In the genomic region with DNA sequence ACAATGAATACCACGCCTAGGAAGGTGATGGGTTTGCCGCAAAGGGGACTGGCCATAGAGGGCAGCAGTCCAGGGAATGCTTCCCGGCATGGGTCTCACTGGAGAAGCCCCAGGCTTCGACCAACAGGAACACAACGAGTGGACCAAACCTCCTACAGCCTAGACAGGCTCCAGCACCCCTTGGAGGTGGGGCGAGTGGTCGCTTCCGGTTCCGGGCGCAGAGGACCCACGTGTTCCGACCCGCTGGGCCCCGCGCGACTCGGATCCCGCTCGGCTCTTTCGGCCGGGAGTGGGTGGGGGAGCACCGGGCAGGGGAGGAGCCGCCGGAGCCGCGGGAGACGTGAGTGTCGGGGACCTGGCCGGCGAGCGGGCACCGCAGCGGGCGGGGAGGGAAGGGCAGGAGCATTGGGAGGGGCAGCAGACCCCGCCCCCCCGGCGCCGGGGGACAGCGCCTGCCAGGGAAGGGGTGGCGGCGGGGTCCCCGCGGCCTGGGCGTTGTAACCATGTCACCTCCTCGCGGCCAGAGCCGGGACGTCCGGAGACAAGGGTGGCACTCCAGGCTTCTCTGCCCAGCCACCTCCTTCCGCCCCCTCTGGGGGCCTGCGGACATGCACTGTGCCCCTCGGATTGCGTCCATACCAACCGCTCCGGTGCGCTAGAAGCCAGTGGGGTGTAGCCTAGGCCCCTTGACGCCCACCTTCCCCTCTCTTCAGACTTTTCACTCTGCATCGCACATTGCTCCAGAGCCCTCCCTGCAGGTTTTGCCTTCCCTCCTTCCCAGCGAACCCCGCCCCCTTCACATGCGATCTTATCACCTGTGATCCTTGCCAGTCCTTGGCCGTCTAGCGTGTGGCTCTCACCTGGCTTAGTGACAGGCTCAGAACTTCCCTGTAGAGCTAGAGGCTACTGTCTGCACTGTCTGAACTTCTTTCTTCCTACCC, we compare ENCODE assay signal across 8 mouse cellular contexts. TPM values are rescaled to one million over a fixed set of nuclear protein-coding genes. Genes with fewer than 3 reads are reported as not detected.
DNase-seq lines count a peak whose midpoint lies in the region; ATAC-seq and TF ChIP-seq lines count a peak whose summit lies in the region.

A gene (plus strand): TSS at position 219 of the 941 bp plus-strand sequence.

- no peaks in the 10 kb centered on the region for H3K9me3 ChIP-seq in ES-Bruce4 (replicated peaks; ENCODE audit: control insufficient read depth, insufficient read depth, low read length, poor library complexity, severe bottlenecking)
- H3K9me3 ChIP-seq in forebrain, embryonic 13.5 days (replicated peaks): no peaks in the 10 kb centered on the region
- H3K9me3 ChIP-seq in liver, embryonic 16.5 days (replicated peaks; ENCODE audit: control insufficient read depth, low read length): no peaks in the 10 kb centered on the region
- H3K9me3 ChIP-seq in neural tube, embryonic 12.5 days: no peaks in the 10 kb centered on the region
- no peaks in the 10 kb centered on the region for H3K9me3 ChIP-seq in stomach, postnatal 0 days (ENCODE audit: control insufficient read depth, low read length)

- H3K4me3 ChIP-seq in ES-Bruce4 (ENCODE audit: low read depth, low read length): peak within 1 kb of the TSS; percentile 59
- peak within 1 kb of the TSS; percentile 82 for H3K4me3 ChIP-seq in forebrain, embryonic 13.5 days
- peak within 1 kb of the TSS; percentile 69 for H3K4me3 ChIP-seq in liver, embryonic 16.5 days (ENCODE audit: low read depth, low read length)
- peak within 1 kb of the TSS; percentile 78 for H3K4me3 ChIP-seq in neural tube, embryonic 12.5 days
- H3K4me3 ChIP-seq in stomach, postnatal 0 days (ENCODE audit: low read depth, low read length): peak within 1 kb of the TSS; percentile 76

- H3K4me2 ChIP-seq in forebrain, embryonic 13.5 days: peak within 1 kb of the TSS; percentile 82
- peak within 1 kb of the TSS; percentile 67 for H3K4me2 ChIP-seq in liver, embryonic 16.5 days (ENCODE audit: low read depth, low read length)
- peak within 1 kb of the TSS; percentile 78 for H3K4me2 ChIP-seq in neural tube, embryonic 12.5 days (replicated peaks)
- peak within 1 kb of the TSS; percentile 83 for H3K4me2 ChIP-seq in stomach, postnatal 0 days (replicated peaks; ENCODE audit: low read depth)

- H3K9ac ChIP-seq in ES-Bruce4 (ENCODE audit: low read depth, poor library complexity, severe bottlenecking): peak within 1 kb of the TSS; percentile 72
- peak within 1 kb of the TSS; percentile 84 for H3K9ac ChIP-seq in forebrain, embryonic 13.5 days
- peak within 1 kb of the TSS; percentile 66 for H3K9ac ChIP-seq in liver, embryonic 16.5 days (ENCODE audit: low read depth, low read length)
- peak within 1 kb of the TSS; percentile 83 for H3K9ac ChIP-seq in neural tube, embryonic 12.5 days
- H3K9ac ChIP-seq in stomach, postnatal 0 days (ENCODE audit: low read length): peak within 1 kb of the TSS; percentile 79

- no peak for TF ChIP-seq POLR2A in ES-Bruce4 (IDR thresholded peaks at IDR 0.05; ENCODE audit: insufficient read depth, low read length)

- H3K27me3 ChIP-seq in ES-Bruce4 (ENCODE audit: control insufficient read depth, insufficient read depth, low read length, poor library complexity, severe bottlenecking): no peaks in the 10 kb centered on the region
- H3K27me3 ChIP-seq in forebrain, embryonic 13.5 days: no peaks in the 10 kb centered on the region
- no peaks in the 10 kb centered on the region for H3K27me3 ChIP-seq in liver, embryonic 16.5 days (ENCODE audit: control insufficient read depth, insufficient read depth, low read depth, low read length)
- no peaks in the 10 kb centered on the region for H3K27me3 ChIP-seq in neural tube, embryonic 12.5 days (replicated peaks)
- no peaks in the 10 kb centered on the region for H3K27me3 ChIP-seq in stomach, postnatal 0 days (ENCODE audit: control insufficient read depth, insufficient read depth, low read length)

- TF ChIP-seq CTCF in ES-Bruce4 (IDR thresholded peaks at IDR 0.05; ENCODE audit: low read depth, low read length): peak; percentile 26
- TF ChIP-seq CTCF in stomach, postnatal 0 days (IDR thresholded peaks at IDR 0.05; ENCODE audit: low read depth): peak; percentile 60

- intact Hi-C loops in heart, postnatal 10 days (cut with DNase I): loop anchor here (5.0 kb wide), 1 partner anchor 75 kb away; no protein-coding TSS in a partner anchor

- under 1% methylated on average over 42 of the region's 63 CpGs for WGBS in forebrain, embryonic 13.5 days
- under 1% methylated on average over 57 of the region's 63 CpGs for WGBS in liver, embryonic 16.5 days (ENCODE audit: insufficient replicate concordance)
- under 1% methylated on average over 63 of the region's 63 CpGs for WGBS in neural tube, embryonic 12.5 days
- WGBS in stomach, postnatal 0 days: under 1% methylated on average over 33 of the region's 63 CpGs

- H3K4me1 ChIP-seq in ES-Bruce4 (ENCODE audit: control insufficient read depth, insufficient read depth, low read length): no peaks in the 10 kb centered on the region
- H3K4me1 ChIP-seq in forebrain, embryonic 13.5 days: peaks cover 20% of the 10 kb centered on the region
- H3K4me1 ChIP-seq in liver, embryonic 16.5 days (ENCODE audit: control insufficient read depth, low read depth, low read length): peaks cover 3% of the 10 kb centered on the region
- H3K4me1 ChIP-seq in neural tube, embryonic 12.5 days: peaks cover 11% of the 10 kb centered on the region
- no peaks in the 10 kb centered on the region for H3K4me1 ChIP-seq in stomach, postnatal 0 days (replicated peaks; ENCODE audit: control insufficient read depth, insufficient read depth)

- no peak for TF ChIP-seq EP300 in ES-Bruce4 (IDR thresholded peaks at IDR 0.05; ENCODE audit: insufficient read depth, low read depth, low read length)
- TF ChIP-seq EP300 in stomach, postnatal 0 days (optimal IDR thresholded peaks at IDR 0.05): no peak

- peak within 1 kb of the TSS; percentile 33; the same call in 1 of the 2 replicates for H3K27ac ChIP-seq in ES-Bruce4 (ENCODE audit: insufficient read depth, low read length)
- H3K27ac ChIP-seq in forebrain, embryonic 13.5 days: peak within 1 kb of the TSS; percentile 25; the same call in 1 of the 2 replicates
- H3K27ac ChIP-seq in liver, embryonic 16.5 days (ENCODE audit: low read length): no peak within 1 kb of the TSS
- peak within 1 kb of the TSS; percentile 33; the same call in 1 of the 2 replicates for H3K27ac ChIP-seq in neural tube, embryonic 12.5 days
- peak within 1 kb of the TSS; percentile 73 for H3K27ac ChIP-seq in stomach, postnatal 0 days (replicated peaks)

- DNase-seq in c-Kit-positive CD71-positive TER-119-positive erythroid progenitor cells, embryonic 14.5 days (ENCODE audit: low spot score): peak; percentile 19
- peak; percentile 92 to 94 for DNase-seq in heart, postnatal 10 days
- DNase-seq in kidney, postnatal 4 days: peak; percentile 91 to 95
- peak; percentile 88 for DNase-seq in stomach, postnatal 0 days (ENCODE audit: low spot score)

- peak; percentile 98 for ATAC-seq in forebrain, embryonic 13.5 days
- peak; percentile 87 for ATAC-seq in liver, embryonic 16.5 days (ENCODE audit: low read depth)
- peak; percentile 99 for ATAC-seq in neural tube, embryonic 12.5 days (ENCODE audit: low FRiP score, low read depth)
- peak; percentile 98 for ATAC-seq in stomach, postnatal 0 days (ENCODE audit: low FRiP score, low TSS enrichment)

- peaks cover 31% of the 10 kb centered on the region for H3K36me3 ChIP-seq in ES-Bruce4 (ENCODE audit: control insufficient read depth, insufficient read depth, low read length, poor library complexity, severe bottlenecking)
- no peaks in the 10 kb centered on the region for H3K36me3 ChIP-seq in forebrain, embryonic 13.5 days (ENCODE audit: poor library complexity, severe bottlenecking)
- H3K36me3 ChIP-seq in liver, embryonic 16.5 days (ENCODE audit: control insufficient read depth, insufficient read depth): no peaks in the 10 kb centered on the region
- no peaks in the 10 kb centered on the region for H3K36me3 ChIP-seq in neural tube, embryonic 12.5 days
- no peaks in the 10 kb centered on the region for H3K36me3 ChIP-seq in stomach, postnatal 0 days (ENCODE audit: control insufficient read depth, insufficient read depth, low read length)

RNA-seq across cellular contexts. Expression of the gene that starts here (rescaled TPM):
- 2.5 and 2.6 TPM in 2 replicates for polyA plus RNA-seq in ES-Bruce4 (2011; ENCODE audit: insufficient read depth, insufficient read length, low read depth, missing spikeins)
- polyA plus RNA-seq in forebrain, embryonic 13.5 days (2015; fragmentation: Nextera tagmentation; extraction: Ambion mirVana): 6.8 and 8.4 TPM in 2 replicates
- 1 to 10 TPM; 2.9 to 3.3 TPM for total RNA-seq in heart, postnatal 10 days (2021)
- polyA plus RNA-seq in liver, embryonic 16.5 days (2015; fragmentation: Nextera tagmentation; extraction: Ambion mirVana): 0.72 and 0.79 TPM in 2 replicates
- polyA plus RNA-seq in neural tube, embryonic 12.5 days (2016; fragmentation: Nextera tagmentation; extraction: Ambion mirVana): 8.1 and 8.9 TPM in 2 replicates
- 1.6 and 2.1 TPM in 2 replicates for polyA plus RNA-seq in stomach, postnatal 0 days (2015; fragmentation: Nextera tagmentation; extraction: Ambion mirVana)

Comparison
In these comparisons a context has a peak if more than half of its experiments do, and no peak if none do; other contexts are left out.
1. Peak in ATAC-seq, H3K4me3 ChIP-seq, H3K9ac ChIP-seq and H3K4me2 ChIP-seq in liver, embryonic 16.5 days; RNA of the gene not detected or under 1 TPM.
2. DNase-seq: peak in every context shown above with its lines; median percentile 93 in heart, postnatal 10 days; 93 in kidney, postnatal 4 days; 88 in stomach, postnatal 0 days; 19 in c-Kit-positive CD71-positive TER-119-positive erythroid progenitor cells, embryonic 14.5 days.